Mouse (Mus musculus): Measurements from ENCODE around the gene Gabrb3.

Gene Gabrb3

DNA sequence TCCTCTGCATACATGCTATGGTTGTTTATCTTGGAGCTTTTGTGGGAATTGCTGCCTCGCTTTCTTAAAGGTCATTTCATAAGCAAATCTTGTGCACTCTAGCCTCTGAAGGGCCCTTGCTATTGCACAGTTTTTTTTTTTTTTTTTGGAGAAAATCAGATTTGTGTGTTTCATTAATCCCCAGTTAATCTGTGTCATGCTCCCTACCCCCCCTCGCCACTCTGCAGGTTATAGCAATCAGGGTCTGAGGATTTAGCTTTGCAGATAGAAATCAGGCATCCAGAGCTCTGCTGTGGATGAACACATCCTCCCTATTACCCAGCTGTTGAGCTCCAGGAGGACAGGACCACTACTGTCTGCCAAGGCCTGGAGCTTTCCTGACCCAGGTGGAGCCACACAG is at the start of gene Gabrb3:
Gene Gabrb3, plus strand, starts transcription at position 301 of the 400 bp plus-strand sequence.
- no peak for DNase-seq

DNA sequence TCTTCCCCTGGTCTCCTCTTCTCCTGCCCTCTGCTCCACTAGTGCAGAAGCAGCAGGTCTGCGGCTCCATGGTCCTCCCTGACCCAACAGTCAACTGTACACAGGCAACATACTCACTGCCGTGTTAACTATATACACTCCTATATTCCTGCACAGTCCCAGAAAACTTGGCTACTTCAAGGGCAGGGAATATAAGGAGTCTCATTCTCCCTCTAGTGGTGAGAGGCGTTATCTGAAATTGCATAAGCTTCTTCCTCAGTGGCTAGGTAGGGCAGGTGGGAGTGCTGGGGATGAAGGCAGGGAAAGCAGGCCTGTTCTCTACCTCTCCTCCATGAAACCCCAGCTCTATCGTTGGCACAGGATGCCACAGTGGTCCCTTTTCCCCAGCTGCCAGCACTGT is 35.4 kb upstream of the Gabrb3 start:
- DNase-seq: no peak

DNA sequence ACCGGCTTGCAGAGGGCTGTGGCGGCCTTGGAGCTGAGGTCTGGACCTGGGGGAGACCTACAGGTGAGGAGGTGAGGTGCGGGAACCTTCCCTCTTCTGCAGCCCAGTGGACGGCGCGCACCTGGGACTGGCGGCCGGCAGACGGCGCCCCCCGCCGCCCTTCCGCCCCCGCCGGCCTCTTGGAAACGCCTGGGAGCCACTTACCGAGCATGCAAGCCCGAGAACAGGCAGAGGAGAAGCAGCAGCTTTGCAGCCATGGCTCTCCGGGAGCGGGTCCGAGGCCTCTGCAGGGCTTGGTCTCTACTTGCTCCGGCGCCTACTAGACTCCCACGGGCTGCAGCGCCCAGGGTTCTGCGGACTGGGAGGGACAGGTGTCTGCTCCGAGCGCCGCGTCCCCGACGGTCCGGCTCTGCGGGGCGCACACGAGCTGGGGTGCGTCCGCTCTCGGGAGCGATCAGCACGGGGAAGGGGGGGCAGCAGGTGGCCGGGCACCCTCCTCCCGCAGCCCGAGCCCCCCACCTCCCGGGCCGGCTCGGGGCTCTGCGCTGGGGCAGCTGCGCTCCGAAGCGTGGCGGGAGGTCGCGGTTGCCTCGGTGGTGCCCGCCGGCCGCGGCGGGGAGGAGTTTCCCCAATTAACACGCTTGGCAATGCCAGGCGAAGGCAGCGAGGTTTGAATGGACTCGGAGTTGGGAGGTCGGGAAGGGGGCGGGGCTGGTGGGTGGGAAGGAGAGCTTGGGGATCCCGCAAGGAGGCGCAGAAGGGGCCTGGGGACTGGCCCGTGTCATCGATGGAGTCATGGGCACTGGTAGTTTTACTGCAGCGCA is 32.8 kb upstream of the Gabrb3 start, which contains the start of gene Gabrg3:
Gene Gabrg3, minus strand, starts transcription at position 672 of the 824 bp plus-strand sequence.
- peak; percentile 3 for DNase-seq

DNA sequence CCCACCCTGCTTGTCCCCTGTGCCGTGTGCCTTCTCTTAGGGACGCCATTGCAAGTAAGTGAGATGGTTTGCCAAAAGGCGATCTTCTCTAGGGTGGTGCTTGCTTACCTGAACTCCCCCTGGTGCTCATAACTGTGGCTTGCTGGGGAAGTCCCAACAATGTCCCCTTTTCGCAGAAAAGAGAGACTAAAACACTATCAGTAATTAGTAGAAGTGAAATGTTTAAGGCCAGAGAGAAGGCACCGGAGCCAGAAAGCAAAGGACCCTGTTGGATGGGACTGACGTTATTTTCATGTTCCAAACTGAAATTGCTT is 32.2 kb upstream of the Gabrb3 start:
- no peak for DNase-seq

DNA sequence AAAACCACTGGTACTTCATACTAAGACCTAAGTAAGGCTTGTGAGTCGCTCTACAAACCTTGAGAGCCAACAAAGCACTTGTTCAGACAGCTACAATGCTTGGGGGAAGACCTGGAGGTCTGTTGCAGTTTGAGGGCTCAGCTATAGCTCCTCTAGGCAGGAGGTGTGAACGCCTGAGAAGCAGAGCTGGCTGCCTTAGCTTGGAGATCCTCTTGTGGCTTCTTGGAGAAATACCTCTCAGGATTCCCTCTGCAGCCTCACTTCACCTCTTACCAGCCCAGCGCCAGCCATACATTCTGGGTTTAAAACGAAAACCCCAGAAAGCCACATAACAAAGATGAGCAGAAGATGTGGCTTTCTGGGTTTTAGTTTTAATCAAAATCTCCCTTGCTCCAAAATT is 29.4 kb upstream of the Gabrb3 start:
- no peak for DNase-seq

DNA sequence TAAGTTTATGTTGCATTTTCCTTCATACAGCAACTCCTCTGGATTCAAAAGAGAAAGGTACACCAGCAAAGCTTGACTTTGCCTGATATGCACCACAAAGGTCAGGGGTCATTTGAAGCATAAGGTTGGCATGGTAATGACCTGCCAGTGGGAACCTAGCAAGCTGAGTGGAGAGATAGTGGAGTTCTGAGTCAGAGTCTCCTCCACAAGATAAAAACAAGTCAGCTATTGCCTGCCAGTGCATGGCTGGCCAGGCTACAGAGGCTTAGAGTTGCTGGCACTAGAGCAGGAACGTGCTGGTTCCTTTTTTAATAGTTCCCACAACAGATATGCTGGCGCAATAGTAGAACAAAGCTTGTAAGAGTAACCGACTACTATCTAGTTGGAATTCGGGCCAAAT is 25.9 kb upstream of the Gabrb3 start:
- DNase-seq: no peak

DNA sequence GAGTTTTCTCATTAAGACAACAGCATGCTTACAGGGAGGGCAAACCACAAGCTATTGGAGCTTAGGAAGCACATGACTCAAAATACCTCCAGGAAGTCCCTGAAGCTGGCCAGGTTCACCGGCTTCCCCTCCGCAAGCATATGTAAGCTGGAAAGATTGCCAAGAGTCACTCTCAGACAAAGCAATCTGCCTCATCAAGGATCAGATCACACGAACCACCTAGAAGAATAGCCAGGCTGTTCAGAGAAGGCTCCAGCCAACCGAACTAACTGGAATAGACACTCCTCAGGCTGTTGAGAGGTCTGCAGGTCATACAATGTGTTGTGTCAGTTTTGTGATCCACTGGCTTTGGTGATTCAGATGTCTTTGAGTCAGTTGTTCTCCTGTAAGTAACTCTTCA is 8.3 kb upstream of the Gabrb3 start:
- no peak for DNase-seq

DNA sequence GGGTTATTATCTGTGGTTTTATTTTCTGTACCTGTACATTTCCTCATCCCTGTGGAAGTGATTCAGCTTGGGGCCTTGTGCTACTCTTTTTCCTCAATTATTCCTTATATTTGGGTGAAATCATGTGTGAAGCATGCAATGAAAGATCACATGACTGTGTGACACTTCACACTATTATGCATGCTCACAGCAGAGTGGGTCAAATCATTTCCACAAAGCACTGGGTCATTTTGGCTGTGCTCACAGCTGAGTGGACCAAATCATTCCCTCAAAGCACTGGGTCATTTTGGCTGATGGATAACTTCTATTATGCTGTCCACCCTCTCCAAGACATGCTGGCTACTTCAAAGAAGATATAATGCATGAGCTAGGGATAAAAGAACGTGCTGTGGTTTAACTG is 6.6 kb upstream of the Gabrb3 start:
- no peak for DNase-seq

DNA sequence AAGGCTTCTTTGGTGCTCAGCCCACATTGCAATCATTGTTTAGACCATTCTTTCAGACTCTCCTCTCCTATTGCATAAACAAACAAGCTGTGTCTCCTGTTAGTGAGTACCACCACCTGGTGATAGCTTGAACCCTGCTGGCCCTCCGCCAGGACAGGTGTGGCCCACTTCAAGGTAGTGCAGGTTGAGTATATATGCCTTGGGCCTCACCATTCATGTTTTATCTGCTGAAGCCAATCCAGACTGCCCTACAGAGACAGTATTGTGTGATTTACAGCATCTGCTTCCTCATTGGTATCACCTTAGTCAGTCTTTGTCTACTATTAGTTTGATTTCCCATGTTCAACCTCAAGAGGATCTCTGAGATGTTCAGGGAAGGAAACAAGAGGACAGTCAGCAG is 1.6 kb downstream of the Gabrb3 start:
- DNase-seq: no peak

DNA sequence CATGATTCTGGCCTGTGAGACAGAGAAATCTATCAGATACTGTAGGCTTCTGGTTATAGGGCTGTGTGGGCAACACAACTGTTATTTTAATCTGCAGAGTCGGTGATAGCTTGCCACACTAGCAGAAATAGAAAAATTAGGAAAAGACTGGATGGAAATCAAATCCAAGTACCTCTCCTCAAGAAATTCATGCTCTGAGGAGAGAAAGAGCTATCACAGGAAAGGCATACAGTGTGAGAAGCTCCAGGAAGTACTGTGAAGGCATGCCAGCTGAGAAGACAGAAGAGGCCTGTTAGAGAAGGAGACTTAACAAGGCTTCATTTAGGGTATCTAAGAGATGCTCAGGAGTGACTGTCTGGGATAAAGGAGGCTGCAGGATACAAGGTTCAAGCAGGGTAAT is 3.2 kb downstream of the Gabrb3 start:
- no peak for DNase-seq

DNA sequence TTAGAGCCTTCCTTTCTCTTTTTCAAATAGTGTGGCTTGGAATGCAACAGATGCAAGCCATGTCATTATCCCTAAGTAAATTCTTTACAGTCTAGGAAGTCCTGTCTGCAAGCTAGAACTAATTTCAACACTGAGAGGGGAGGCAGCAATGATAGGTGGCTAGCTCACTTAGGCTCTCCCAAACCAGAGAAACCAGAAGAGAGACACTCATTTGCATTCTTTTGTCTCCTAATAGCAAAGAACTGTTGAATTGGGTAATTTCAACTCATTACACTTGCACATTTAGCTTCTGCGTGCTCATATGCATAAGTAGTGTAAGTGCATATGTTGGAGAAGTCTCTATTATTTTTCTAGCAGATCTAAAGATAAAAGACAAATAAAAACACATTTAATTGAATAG is 28.7 kb downstream of the Gabrb3 start:
- DNase-seq: no peak

DNA sequence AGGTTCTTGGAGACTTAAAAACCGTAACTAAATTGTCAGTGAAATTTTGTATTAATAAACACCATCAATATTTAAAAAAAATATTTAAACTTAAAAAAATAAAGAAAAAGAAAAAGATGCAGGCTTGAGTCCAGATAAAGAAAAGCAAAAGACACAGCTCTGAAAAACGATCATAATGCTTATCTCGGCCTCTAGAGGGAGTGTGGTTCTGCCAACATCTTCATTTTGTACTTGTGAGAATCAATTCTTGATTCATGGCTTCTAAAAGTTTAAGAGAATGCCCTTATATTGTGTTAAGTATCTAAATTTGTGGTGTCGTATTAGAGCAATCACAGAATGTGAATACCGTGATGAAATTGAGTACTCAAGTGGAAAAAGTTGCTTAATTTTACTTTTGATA is 40.9 kb downstream of the Gabrb3 start:
- no peak for DNase-seq

DNA sequence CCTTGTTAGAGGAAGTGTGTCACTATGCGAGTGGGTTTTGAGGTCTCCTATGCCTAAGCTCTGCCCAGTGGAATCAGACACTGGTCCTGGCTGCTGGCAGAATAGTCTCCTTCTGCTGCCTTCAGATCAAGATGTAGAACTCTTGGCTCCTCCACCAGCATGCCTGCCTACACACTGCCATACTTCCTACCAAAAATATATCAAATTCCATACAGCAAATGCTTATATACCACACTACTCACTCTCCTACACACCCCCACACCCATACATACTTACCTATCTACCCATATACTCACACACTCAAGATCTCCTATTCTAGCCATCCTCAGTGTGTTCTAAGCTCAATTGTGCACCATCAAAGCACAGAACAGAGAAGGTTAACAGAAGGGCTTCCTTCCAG is 51.8 kb downstream of the Gabrb3 start:
- DNase-seq: no peak

DNA sequence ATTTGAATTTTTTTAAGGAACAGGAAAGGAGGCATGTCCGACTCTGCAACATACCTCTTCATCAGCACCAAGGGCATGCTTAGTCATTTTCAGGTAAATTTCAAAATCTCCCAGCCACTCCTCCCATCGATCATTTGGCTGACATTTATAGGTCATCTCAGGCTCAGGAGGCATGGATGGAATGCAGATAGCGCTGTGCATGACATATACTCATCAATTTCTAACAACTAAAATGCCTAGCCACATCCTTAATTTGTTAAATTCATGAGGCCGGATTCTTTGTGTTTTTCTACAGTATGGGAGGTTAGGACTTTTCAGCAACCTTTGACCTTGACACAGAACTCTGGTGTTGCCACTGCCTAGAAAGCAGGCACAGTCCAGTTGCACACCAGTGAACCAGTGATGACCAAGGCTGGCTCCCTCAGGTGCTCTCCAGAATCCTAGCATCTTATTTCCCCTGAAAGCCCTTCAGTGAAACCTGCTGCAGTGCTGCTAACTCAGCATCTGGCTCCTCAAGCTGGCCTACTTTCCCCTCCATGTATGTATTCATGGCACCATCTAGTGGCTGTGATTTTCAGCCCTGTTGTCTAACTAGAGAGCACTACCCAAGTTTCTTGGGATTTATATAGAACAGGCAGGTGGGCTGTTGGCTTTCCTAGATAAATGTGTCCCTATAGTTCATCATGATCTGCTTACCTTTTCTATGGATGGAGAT is 54.5 kb downstream of the Gabrb3 start:
- DNase-seq: peak; percentile 6

DNA sequence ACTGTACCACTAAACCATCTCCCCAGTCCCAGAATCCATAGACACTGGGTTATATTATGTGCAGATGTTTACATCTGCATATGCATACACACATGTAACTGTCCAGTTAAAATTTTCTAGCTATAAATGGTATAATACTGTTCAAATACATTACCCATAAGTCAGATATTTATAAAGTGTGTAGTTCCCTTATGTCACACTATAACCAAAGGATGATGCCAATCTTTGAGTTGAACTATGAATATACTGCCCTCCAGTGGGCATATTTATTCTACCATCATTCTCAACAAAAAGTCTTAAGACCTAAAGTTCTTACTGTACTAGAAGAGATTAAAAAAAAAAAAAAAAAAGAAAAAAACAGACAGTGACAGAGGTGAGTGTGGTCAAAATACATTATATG is 63.4 kb downstream of the Gabrb3 start:
- no peak for DNase-seq

DNA sequence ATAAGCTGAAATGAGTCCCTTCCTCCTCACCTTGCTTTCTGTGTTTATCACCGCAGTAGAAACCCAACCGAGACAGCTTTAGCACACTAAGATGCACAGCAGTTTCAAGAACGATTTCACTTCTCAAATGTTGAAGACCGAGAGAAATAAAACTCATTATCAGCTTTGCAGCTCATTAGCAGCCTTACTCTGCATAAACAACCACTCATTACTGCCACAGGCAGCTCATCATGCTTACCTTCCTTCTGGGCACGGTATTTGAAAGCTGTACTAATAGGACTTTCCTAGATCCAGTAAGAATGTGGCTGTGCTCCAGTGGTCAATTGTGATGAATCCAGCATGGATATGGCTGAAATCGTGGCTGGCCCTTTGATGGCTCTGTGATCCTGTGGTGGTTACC is 67.4 kb downstream of the Gabrb3 start:
- DNase-seq: no peak

DNA sequence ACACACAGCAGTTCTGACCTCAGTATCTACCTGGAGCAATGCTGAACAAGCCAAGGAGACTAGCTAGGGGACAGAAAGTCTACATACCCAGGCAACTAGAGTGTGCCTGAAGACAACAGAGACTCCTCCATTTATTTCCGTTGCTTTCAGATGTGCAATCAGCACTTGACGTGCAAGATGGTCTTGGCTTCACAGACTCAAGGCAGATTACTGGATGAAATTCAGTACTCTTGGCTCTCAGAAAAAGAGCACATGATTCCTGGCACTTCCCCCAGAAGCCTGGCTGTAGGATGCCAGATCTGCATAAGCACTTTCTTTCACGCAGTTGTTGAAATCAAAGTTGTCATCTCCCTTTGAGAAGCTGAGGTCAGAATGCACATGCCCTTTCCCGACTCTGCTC is 72.3 kb downstream of the Gabrb3 start:
- DNase-seq: no peak

DNA sequence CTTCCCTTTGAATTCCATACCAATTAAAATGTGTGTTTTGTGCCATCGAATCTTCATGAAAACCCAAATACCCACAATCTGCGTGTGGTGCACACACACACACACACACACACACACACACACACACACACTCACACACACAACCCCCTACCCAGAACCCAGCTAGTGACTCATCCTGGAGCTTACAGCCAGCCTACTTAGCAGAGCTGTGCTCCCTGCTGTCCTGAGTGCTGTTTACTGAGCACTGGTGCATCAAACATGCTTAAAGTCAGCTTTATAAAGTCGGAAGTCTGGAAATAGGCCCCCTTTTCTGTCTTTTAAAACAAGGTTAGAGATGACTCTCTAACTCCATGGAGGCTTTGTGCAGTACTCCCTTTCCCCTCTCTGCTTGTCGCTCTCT is 83.3 kb downstream of the Gabrb3 start:
- no peak for DNase-seq

DNA sequence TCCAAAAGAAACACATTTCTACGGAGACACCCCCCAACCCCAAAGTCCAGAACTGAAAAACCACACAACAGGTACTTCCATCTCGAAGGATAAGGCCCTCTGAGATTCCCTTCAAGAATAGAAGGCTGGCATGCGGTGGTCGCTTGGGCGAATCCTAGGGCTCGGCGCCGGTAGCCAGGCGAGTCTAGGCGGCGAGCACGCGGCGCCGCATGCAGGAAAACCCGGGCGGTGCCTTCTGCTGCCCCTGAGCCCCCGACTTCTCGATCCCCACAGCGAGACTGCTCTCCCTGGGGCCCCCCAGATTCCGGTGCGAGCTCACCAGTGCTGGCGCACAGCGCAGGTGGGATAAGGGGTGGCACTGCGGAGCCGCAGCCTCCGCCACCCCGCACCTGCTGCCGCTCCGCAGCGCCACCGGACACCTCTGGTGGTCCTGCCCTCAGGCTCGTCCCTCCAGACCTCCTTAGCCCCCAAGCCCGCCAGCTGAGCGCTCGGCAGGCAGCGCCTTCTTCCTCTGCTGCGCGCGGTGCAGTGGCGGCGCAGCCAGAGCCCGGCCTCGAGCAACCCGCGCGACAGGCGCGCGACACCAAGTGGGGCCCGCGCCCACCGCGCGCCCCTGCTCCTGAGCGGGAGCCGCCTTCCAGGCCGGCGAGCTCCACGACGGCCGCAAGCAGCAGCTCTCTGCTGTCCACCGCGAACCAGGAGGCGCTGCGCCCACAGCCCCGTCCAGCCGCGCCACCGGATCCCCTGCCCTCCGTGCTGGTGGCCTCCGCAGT is 89.6 kb downstream of the Gabrb3 start:
- no peak for DNase-seq

DNA sequence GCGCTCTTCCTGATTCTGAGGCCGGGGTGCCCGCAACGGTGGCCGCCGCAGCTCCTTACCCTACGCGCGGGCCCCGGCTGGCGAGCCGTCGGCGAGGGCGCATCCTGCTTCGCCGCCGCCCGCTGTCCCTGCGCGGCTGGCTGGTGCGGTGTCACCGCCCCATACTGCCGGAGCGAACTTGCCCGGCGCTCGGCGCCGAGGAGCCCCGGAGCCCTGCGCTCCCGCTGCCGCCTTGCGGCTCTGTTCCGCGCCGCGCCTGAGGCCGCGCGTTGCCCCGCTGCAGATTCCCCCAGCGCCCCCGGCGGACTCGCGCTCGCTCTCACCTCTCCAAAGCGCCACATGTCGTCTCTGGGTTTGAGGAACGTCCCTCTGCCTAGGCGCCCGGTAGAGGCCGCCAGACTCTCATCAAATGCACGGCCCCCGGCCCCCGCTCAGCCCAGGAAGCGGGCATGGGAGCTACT is 90.2 kb downstream of the Gabrb3 start, which contains the start of gene Gabra5:
Gene Gabra5, minus strand, starts transcription at position 379 of the 461 bp plus-strand sequence.
- DNase-seq: no peak

DNA sequence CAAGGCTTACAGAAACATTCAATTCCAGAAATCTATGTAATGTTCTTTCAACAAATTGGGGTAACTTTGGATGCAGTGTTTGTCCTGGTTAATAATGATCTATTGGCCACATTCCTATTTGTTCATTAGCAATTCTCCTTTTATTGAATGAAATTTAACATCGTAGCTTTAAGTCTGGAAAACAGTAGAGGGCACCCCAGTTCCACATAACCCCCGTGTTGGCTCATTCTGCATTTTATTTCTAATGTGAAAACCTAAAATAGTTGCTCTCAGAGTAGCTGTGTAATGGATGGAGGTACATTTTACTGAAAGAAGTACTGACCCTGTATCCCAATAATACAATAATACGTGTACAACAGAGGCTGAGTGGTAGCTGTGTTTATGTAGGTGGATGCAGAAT is 93.5 kb downstream of the Gabrb3 start:
- DNase-seq: no peak

DNA sequence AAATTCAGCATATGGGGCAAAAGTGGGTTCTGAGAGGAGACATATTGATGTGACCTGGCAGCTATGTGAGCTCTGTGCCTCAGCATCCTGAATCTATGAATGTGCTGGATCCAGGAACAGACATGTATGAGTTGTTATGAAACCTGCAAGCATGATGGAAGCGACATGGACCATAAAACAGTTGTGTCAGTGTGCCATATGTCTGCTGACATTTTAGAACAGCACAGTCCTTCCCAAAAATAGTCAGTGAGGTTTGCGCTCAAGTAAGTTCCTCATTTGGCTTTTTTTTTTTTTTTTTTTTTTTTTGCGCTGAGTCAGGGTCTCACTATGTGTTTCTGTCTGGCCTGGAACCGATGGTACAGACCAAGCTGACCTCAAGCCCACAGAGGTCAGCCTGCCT is 110.0 kb downstream of the Gabrb3 start:
- no peak for DNase-seq

DNA sequence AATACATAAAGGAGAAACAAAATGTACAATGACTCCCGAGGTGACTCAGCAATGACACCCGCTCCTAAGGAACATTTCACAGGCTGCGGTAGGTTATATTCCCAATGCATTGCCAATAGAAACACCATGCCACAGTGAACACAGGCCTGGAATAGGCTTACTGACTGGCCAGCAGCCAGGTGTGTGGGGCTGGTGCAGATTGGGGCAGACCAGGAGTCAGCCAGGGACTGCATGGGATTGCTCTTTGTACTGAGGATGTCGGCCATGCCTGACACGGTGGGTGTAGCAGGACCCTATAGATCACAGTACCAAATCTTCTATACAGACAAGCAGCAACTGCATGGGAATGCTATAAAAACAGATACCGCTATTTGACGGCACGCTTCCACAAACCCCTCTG is 110.5 kb downstream of the Gabrb3 start:
- DNase-seq: no peak

DNA sequence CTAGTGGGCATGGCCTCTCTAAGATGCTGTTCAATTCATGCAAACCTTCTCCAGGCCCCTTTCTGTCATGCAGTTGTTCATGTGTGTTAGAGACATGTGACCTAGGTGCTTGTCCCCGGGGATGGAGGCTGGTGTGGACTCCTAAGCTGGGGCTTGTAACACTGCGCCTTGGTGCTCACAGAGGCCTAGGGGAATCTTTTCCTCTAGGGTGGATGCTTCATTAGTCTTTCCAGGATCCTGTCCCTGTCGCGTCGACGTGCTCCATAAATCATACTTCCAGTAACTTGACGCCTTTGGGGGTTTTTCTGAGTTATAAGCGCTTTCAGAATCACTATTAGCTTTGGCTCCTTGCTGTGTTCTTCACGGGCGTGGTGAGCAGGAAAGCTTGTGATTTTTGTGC is 113.2 kb downstream of the Gabrb3 start:
- DNase-seq: no peak

Data from cerebellum, adult 11-12 months (tissue).